Mouse (Mus musculus): ENCODE measurements around the gene Sap18b.

The Sap18b gene

GRCm38 (mm10) chr8:95825162-95825561, at the start of gene Sap18b:
TSS of gene Sap18b (plus strand) at chr8:95825346.
- DNase-seq (ENCODE audit: low read depth, low spot score), result peak; percentile 63

- DNase-seq (ENCODE audit: low read depth, low spot score), result no peak
Measured at GRCm38 (mm10) chr8:95781085-95781484, 44.1 kb upstream of the Sap18b start.

GRCm38 (mm10) chr8:95781775-95782174, 43.4 kb upstream of the Sap18b start:
- DNase-seq (ENCODE audit: low read depth, low spot score), result peak; percentile 63

GRCm38 (mm10) chr8:95782628-95783027, 42.5 kb upstream of the Sap18b start:
- no peak for DNase-seq (ENCODE audit: low read depth, low spot score)

- no peak for DNase-seq (ENCODE audit: low read depth, low spot score)
Measured at GRCm38 (mm10) chr8:95785591-95785990, 39.6 kb upstream of the Sap18b start.

- DNase-seq (ENCODE audit: low read depth, low spot score), result peak; percentile 71
Measured at GRCm38 (mm10) chr8:95795333-95796061, 29.6 kb upstream of the Sap18b start.

GRCm38 (mm10) chr8:95799117-95799516, 26.0 kb upstream of the Sap18b start:
- no peak for DNase-seq (ENCODE audit: low read depth, low spot score)

GRCm38 (mm10) chr8:95799891-95800290, 25.3 kb upstream of the Sap18b start:
- no peak for DNase-seq (ENCODE audit: low read depth, low spot score)

- DNase-seq (ENCODE audit: low read depth, low spot score), result no peak
Measured at GRCm38 (mm10) chr8:95800353-95800752, 24.8 kb upstream of the Sap18b start.

- DNase-seq (ENCODE audit: low read depth, low spot score), result no peak
Measured at GRCm38 (mm10) chr8:95801476-95802064, 23.6 kb upstream of the Sap18b start.

GRCm38 (mm10) chr8:95802231-95802630, 22.9 kb upstream of the Sap18b start:
- no peak for DNase-seq (ENCODE audit: low read depth, low spot score)

GRCm38 (mm10) chr8:95805482-95805881, 19.7 kb upstream of the Sap18b start:
- no peak for DNase-seq (ENCODE audit: low read depth, low spot score)

GRCm38 (mm10) chr8:95806461-95807191, 18.5 kb upstream of the Sap18b start:
- DNase-seq (ENCODE audit: low read depth, low spot score), result peak; percentile 58

GRCm38 (mm10) chr8:95807331-95807843, 17.8 kb upstream of the Sap18b start, which contains the start of gene Cnot1:
TSS of gene Cnot1 (minus strand) at chr8:95807464.
- DNase-seq (ENCODE audit: low read depth, low spot score), result peak; percentile 99

GRCm38 (mm10) chr8:95807861-95808260, 17.3 kb upstream of the Sap18b start:
- DNase-seq (ENCODE audit: low read depth, low spot score), result peak; percentile 98

GRCm38 (mm10) chr8:95808631-95809030, 16.5 kb upstream of the Sap18b start:
- DNase-seq (ENCODE audit: low read depth, low spot score), result no peak

GRCm38 (mm10) chr8:95809116-95809515, 16.0 kb upstream of the Sap18b start:
- no peak for DNase-seq (ENCODE audit: low read depth, low spot score)

- peak; percentile 45 for DNase-seq (ENCODE audit: low read depth, low spot score)
Measured at GRCm38 (mm10) chr8:95810184-95810591, 15.0 kb upstream of the Sap18b start.

- DNase-seq (ENCODE audit: low read depth, low spot score), result peak; percentile 93
Measured at GRCm38 (mm10) chr8:95816044-95816708, 9.0 kb upstream of the Sap18b start.

GRCm38 (mm10) chr8:95817597-95817996, 7.5 kb upstream of the Sap18b start:
- peak; percentile 91 for DNase-seq (ENCODE audit: low read depth, low spot score)

GRCm38 (mm10) chr8:95818211-95818610, 6.9 kb upstream of the Sap18b start:
- DNase-seq (ENCODE audit: low read depth, low spot score), result no peak

- no peak for DNase-seq (ENCODE audit: low read depth, low spot score)
Measured at GRCm38 (mm10) chr8:95821266-95821665, 3.9 kb upstream of the Sap18b start.
